Comparison of ENCODE assay signal across 7 mouse cellular contexts in genomic region chr11:100319492-100320171, GRCm38 (mm10). TPM values are rescaled to one million over a fixed set of nuclear protein-coding genes. Genes with fewer than 3 reads are reported as not detected.
DNase-seq lines count a peak whose midpoint lies in the region; ATAC-seq lines count a peak whose summit lies in the region.

Eif1 (plus strand) TSS chr11:100319885.

- H3K4me3 ChIP-seq in embryonic facial prominence, embryonic 12.5 days: peak within 1 kb of the TSS; percentile 83
- H3K4me3 ChIP-seq in limb, embryonic 11.5 days (ENCODE audit: low read depth, low read length): peak within 1 kb of the TSS; percentile 75
- peak within 1 kb of the TSS; percentile 75 for H3K4me3 ChIP-seq in midbrain, embryonic 14.5 days (replicated peaks; ENCODE audit: low read depth, low read length)

- no peaks in the 10 kb centered on the region for H3K9me3 ChIP-seq in embryonic facial prominence, embryonic 12.5 days
- H3K9me3 ChIP-seq in limb, embryonic 11.5 days (ENCODE audit: control insufficient read depth, low read length): no peaks in the 10 kb centered on the region
- H3K9me3 ChIP-seq in midbrain, embryonic 14.5 days (ENCODE audit: control insufficient read depth, low read length): no peaks in the 10 kb centered on the region

- peak; percentile 100 for DNase-seq in adrenal gland, postnatal 25 days
- DNase-seq in heart, adult 11 months: peak; percentile 100
- peak; percentile 99 for DNase-seq in kidney, adult 18-20 months
- peak; percentile 100 for DNase-seq in limb, embryonic 11.5 days (ENCODE audit: low spot score)
- DNase-seq in midbrain, embryonic 14.5 days: peak; percentile 100
- peak; percentile 100 for DNase-seq in spleen, adult 18-20 months

- under 1% methylated on average over 55 of the region's 58 CpGs for WGBS in embryonic facial prominence, embryonic 12.5 days
- WGBS in limb, embryonic 11.5 days: under 1% methylated on average over 54 of the region's 58 CpGs
- WGBS in midbrain, embryonic 14.5 days: 1% methylated on average over 56 of the region's 58 CpGs

- H3K4me2 ChIP-seq in embryonic facial prominence, embryonic 12.5 days (replicated peaks): peak within 1 kb of the TSS; percentile 86
- peak within 1 kb of the TSS; percentile 77 for H3K4me2 ChIP-seq in limb, embryonic 11.5 days (ENCODE audit: low read depth, severe bottlenecking)
- H3K4me2 ChIP-seq in midbrain, embryonic 14.5 days (ENCODE audit: low read length): peak within 1 kb of the TSS; percentile 60

- H3K27ac ChIP-seq in embryonic facial prominence, embryonic 12.5 days: peak within 1 kb of the TSS; percentile 99
- peak within 1 kb of the TSS; percentile 96 for H3K27ac ChIP-seq in limb, embryonic 11.5 days (replicated peaks; ENCODE audit: low read depth, low read length)
- H3K27ac ChIP-seq in midbrain, embryonic 14.5 days (replicated peaks; ENCODE audit: low read depth, low read length): peak within 1 kb of the TSS; percentile 98

- no peaks in the 10 kb centered on the region for H3K4me1 ChIP-seq in embryonic facial prominence, embryonic 12.5 days
- no peaks in the 10 kb centered on the region for H3K4me1 ChIP-seq in limb, embryonic 11.5 days (ENCODE audit: control insufficient read depth, insufficient read depth, low read length)
- peaks cover 7% of the 10 kb centered on the region; the same call in 1 of the 2 replicates for H3K4me1 ChIP-seq in midbrain, embryonic 14.5 days (ENCODE audit: control insufficient read depth, insufficient read depth, low read length)

- ATAC-seq in embryonic facial prominence, embryonic 12.5 days (ENCODE audit: insufficient number of reproducible peaks, insufficient read depth, low FRiP score, low TSS enrichment): peak; percentile 88
- peak; percentile 89 for ATAC-seq in limb, embryonic 11.5 days (ENCODE audit: insufficient number of reproducible peaks, low FRiP score, low TSS enrichment, low read depth)
- peak; percentile 92 for ATAC-seq in midbrain, embryonic 14.5 days (ENCODE audit: low FRiP score, low TSS enrichment)

- peaks cover 14% of the 10 kb centered on the region for H3K36me3 ChIP-seq in embryonic facial prominence, embryonic 12.5 days
- peaks cover 15% of the 10 kb centered on the region; the same call in 1 of the 2 replicates for H3K36me3 ChIP-seq in limb, embryonic 11.5 days (ENCODE audit: control insufficient read depth, insufficient read depth, low read length)
- H3K36me3 ChIP-seq in midbrain, embryonic 14.5 days (ENCODE audit: control insufficient read depth, insufficient read depth, low read length): peaks cover 20% of the 10 kb centered on the region

- H3K9ac ChIP-seq in embryonic facial prominence, embryonic 12.5 days: peak within 1 kb of the TSS; percentile 97
- H3K9ac ChIP-seq in limb, embryonic 11.5 days (ENCODE audit: low read length): peak within 1 kb of the TSS; percentile 88
- H3K9ac ChIP-seq in midbrain, embryonic 14.5 days (replicated peaks; ENCODE audit: low read length): peak within 1 kb of the TSS; percentile 97

- no peaks in the 10 kb centered on the region for H3K27me3 ChIP-seq in embryonic facial prominence, embryonic 12.5 days
- no peaks in the 10 kb centered on the region for H3K27me3 ChIP-seq in limb, embryonic 11.5 days (ENCODE audit: control insufficient read depth, insufficient read depth, low read length)
- H3K27me3 ChIP-seq in midbrain, embryonic 14.5 days (ENCODE audit: control insufficient read depth, insufficient read depth, low read length): no peaks in the 10 kb centered on the region

RNA-seq across cellular contexts. Expression of gene Eif1, which starts in this region (rescaled TPM):
- 904 and 1,056 TPM in 2 replicates for total RNA-seq in adrenal gland, postnatal 25 days (2021)
- polyA plus RNA-seq in embryonic facial prominence, embryonic 12.5 days (2016; fragmentation: Nextera tagmentation; extraction: Ambion mirVana): 1,469 and 1,519 TPM in 2 replicates
- 1,608 and 1,642 TPM in 2 replicates for polyA plus RNA-seq in limb, embryonic 11.5 days (2014; fragmentation: Nextera tagmentation; extraction: Ambion mirVana)
- polyA plus RNA-seq in midbrain, embryonic 14.5 days (2014; fragmentation: Nextera tagmentation; extraction: Ambion mirVana): 1,318 and 1,476 TPM in 2 replicates

Comparison
In these comparisons a context has a peak if more than half of its experiments do, and no peak if none do; other contexts are left out.
1. Peak in every context shown above with its lines: DNase-seq, ATAC-seq, H3K4me3 ChIP-seq and H3K27ac ChIP-seq.